Mouse (Mus musculus) cerebellum, postnatal 10 days (tissue): Measurements from ENCODE around the gene Morn5.

Experiments used
- DNase-seq, 2 experiments: peaks; one replicate each; pipeline ENCODE4 v3.0.0; 2021; ENCODE audit warnings: mixed read lengths in 2 of 2

Gene Morn5

DNA sequence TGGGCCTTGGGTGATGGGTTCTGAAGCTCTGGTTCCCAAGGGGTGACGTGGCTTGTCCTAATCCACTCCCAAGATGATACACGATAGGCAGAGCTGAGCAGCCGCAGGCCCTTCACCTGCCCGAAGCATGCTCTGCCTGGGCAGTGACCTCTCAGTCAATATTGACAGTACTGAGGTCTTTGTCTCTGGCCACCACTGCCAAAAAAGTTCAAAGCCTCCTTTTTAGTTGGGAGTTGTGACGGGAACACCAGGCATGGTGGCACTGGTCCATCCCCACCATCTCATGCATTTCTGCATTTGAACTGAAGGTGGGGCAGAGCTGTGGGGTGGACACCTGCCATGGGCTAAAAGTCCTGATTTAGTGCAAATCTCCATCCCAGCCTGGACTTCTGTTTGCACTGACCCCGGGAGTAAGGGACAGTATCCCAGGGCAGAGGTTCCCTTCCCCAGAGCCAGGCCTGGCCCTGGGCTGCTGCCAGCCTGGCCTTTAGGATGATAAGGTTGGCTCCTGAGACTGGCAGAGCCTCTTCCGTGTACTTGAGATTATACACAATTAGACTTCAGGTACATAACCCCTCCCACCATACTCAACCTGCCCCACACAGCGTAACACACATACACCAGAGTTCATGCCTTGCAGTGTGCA lies 22.5 kb downstream of the Morn5 start:
- DNase-seq = no peak

DNA sequence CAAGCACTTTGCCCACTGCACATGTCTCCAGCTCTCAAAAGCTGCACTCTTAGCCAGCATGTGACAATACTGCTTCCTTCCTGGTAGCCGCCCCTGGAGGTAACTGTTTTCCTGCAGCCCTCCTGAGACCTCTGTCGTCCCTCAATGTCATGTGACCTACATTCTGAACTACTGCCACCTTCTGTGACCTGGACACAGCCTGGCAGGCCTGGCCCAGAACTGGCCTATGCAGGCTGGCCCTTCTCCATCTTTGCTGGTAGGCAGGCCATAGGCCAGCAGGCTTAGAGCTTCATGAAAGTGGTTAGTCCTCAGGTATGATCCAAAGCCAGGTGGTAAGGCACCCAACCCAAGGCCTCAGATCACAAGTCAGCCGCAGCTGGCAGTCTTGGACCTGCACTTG lies 24.5 kb downstream of the Morn5 start:
- DNase-seq = no peak

GRCm38 (mm10) chr2:36075210-36075609 lies 26.0 kb downstream of the Morn5 start:
- no peak for DNase-seq

DNA sequence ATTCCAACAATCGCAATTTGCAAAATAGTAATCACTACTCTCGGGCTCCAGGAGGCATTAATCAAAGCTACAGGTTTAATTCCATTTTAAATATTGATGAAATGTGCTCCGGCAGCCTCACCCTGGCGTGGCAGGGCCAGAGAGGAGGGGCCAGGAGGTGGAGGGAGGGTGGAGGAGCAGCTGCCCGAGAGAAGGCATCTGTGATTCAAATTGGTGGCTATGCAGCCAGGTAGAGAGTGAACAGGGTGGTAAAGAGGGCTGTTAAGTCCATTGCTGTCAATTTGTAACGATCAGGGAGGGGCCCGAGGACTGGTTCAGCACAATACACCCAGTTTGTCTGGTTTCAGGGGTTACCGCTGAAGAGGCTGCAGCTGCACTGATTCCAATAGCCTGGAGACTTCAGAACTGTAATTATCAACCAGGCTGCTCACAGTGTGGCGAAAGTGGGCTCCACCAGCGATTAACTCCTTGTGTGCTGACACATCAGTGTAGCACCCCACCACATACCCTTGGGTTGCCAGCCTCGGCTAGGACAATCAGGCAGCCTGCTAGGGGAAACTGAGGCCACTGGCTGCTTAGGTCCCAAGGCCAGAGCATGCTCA lies 28.0 kb downstream of the Morn5 start:
- peak in 1 of 2 experiments; percentile 29 for DNase-seq

DNA sequence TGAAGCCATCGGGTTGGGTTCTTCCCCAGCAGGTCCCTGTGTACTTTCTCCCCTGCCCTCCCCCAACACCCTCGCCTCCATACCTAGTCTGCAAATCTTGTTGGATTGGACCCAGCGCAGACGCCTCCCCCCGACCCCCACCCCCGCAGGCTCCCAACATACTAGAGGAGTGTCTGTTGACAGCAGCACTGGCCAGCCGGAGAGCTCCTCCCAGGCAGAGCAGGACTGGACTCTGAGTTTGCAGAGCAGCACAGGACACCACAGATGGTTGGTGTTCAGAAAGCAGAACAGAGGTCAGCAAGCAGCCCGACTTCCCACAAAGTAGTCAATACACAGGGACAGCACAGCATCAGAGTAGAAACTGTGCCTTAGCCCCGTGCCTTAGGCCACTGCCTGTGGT lies 32.2 kb downstream of the Morn5 start:
- DNase-seq = no peak

DNA sequence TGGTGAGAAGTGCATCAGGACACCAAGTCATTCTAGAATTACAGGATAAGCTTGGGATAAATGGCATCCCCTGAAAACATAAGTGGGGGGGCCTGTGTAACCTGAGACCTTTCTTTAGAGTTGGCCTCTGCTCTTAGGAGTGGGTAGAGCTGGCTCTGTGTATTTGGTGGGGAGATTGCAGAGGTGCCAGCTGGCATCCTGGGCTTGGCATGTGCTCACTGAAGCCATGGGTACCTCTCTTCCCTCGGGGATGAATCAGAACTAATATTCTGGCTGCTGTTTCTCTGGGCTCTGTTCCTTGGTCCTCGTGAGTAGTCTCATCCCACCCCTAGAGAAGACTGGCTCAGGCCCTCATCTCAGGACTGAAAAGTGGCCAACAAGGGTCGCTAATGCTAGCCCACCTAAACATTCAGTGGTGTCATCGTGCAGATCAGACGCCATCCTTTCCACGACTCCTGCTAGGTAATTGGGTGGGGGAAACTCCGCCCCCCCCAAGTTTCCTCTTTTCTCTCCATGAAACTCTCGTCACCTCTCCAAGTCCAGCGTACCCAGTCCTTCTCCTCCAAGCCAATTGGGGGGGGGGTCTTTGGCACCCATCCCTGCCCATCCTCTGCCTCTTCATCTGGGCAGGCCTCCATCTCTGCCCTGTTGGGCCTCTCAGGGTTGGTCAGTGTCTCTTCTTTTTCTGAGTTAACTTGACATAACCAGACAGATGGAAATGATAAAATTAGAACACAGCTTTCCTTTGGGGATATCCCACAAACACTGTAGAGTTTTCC lies 33.7 kb downstream of the Morn5 start:
- DNase-seq = peak; percentile 42 to 69

GRCm38 (mm10) chr2:36085041-36085440 lies 35.8 kb downstream of the Morn5 start:
- DNase-seq = no peak

GRCm38 (mm10) chr2:36089190-36089589 lies 39.9 kb downstream of the Morn5 start:
- DNase-seq = no peak

DNA sequence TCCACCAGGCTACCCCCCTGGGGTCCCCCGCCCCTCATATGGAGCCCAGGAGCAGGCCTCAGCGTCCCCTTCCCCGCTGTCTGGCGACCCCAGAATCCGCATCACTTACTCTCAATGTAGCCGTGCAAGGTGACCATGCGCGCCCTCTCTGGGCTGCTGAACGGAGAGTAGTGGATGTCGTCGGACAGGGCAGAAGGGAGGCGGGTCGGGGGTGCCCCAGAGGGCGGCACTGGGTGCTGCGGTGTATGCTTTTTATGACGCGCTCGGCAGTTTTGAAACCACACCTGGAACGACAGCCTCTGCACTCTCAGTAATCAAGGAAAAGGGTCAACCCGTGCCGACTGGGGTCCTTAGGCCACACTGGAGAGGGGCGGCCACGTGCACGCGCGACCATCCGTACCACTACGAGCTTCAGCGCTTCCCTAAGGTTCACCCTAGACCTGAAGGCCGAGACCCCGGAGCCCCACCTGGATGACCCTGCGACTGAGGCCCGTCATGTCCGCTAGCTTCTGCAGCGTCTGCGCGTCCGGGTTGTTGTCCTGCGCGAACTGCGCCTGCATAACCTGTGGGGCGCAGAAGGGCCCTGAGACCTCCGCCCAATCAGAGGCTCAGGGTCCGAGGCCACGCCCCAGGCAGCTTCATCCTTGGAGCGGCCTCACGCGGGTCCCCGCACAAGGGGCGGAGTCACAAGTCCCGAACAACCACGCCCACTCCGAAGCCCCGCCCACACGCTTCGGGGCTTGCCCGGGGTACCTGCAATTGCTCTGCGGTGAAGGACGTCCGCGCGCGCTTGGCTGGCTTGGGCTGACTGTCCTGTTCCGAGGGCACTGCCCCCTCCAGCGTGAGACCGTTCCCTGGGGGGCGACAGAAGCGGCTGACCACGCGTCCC lies 41.8 kb downstream of the Morn5 start:
- peak; percentile 66 to 74 for DNase-seq

DNA sequence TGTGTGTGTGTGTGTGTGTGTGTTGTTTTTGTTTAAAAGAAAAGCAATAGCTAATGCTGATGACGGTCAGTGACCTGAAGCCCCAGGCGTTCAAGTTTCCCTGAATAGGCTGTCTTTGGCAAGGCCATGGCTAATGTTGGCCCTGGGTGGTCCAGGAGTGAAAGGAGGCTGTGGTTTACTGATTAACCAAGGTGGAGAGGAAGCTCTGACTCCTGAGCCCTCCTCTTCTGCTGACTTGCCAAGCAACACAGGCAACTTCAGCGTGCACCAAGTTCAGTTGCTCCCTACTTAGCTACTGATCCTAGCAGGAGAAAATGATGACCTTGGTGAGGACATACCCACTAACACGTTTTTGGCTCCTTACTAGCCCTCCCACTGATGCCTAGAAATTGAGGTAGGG lies 43.5 kb downstream of the Morn5 start:
- no peak for DNase-seq

DNA sequence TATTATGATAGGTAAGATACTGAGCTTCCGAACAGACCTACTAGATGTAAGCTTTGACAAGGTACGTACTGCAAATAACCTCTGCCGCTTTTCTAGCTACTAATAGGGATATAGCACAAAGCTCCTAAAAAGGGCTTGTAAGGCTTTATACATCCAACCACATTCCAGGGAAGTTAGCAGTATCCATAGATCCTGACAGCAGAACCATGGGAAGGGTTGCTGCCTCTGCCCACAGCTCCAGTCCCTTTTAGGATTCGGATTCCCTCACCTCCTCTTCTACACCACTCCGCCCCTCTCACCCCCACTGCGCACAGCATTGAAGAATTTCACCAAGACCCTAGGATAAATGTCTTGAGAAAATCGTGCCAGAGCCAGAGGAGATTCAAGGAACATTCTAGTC lies 44.0 kb downstream of the Morn5 start:
- no peak for DNase-seq

- DNase-seq = peak; percentile 26 to 33
Observed at GRCm38 (mm10) chr2:36093914-36094475, 44.7 kb downstream of the Morn5 start.

- DNase-seq = peak in 1 of 2 experiments; percentile 54
Observed at GRCm38 (mm10) chr2:36097129-36097815, 48.0 kb downstream of the Morn5 start.

- no peak for DNase-seq
Observed at GRCm38 (mm10) chr2:36098021-36098420, 48.8 kb downstream of the Morn5 start.

- no peak for DNase-seq
Observed at GRCm38 (mm10) chr2:36099739-36100138, 50.5 kb downstream of the Morn5 start.

- DNase-seq = no peak
Observed at GRCm38 (mm10) chr2:36101866-36102558, 52.8 kb downstream of the Morn5 start.

GRCm38 (mm10) chr2:36102559-36102946 lies 53.3 kb downstream of the Morn5 start:
- DNase-seq = peak; percentile 37 to 40

DNA sequence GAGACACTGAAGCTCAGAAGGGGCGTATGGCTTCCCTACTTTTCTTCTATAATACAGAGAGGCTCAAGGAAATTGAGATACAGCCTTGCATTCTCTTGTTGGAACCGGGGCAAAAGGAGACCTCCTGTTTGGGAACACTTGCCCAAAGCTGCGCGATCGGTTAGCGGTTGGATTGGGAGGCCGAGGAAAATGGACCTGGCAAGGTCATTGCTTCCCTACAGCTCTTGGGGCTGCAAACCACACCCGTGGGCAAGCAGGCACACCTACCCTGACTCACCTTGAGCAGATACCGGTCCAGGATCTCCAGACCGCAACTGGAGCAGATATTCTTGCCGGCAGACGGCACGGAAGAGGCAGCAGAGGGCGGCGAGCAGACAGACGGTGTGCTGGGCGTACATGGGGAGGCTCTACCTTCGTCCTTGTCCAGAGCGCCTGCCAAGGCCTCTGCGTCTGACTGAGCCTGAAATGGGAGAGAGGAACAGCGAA lies 53.9 kb downstream of the Morn5 start:
- DNase-seq = peak in 1 of 2 experiments; percentile 35

DNA sequence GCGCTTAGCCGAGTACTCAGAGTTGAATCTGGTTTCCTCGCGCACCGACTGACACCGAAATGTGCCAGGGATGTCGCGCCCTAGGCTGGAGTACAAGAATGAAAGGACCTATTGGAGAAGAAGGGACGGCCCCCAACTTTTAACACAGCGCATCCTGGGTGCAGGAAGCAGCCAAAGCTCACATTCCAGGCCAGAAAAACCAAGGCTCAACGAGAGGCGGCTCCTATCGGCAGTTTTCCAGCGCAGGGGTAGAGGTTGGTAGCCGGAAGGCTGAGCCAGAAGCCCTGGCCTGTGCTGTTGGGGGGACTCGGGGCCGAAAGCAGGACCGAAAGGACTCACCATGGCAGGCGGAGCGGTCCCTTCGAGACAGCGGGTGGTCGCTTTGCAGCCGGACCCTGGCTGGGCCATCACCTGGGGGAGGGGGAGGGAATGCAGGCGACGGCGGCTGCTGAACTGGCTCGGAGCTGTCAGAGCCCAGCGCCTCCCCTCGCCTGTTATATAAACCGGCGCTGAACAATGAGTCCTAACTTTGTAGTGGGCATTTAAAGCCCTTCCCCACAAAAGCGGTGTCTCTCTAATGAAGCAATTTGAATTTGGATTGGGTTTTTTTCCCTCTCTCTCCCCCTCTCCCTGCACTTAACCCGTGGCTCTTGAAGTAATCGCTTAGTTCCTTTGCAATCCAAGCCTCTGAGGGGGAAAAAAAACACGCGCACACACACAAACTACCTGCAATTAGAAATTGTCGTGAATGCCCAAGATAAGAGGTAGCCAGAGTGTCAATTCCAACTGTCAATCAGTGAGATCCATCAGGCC lies 54.5 kb downstream of the Morn5 start:
- peak; percentile 54 to 61 for DNase-seq

DNA sequence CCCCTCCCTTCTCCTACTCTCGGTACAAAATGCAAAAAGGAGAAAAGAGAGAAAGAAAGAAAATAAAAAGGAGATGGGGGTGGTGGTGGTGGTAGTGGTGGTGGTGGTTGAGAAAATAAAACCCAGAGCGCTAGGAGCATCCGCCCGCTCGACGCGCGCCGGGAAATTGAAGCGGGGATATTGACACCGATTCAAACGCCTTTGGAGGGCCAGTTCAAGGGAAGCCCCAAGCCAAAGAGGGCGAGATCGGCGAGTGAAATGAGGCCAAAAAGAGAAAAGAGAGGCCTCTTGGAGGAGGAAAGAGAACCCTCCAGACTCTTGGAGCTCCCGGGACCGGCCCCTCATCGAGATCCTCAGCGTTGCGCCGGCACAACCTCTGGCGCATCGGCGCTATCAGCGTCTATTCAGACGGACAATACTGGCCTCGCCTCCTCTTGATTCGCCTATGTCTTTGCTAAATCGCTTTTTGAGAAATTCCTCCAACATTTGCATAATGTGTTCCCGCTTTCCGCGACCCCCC lies 55.2 kb downstream of the Morn5 start:
- peak; percentile 16 to 42 for DNase-seq
